Mouse (Mus musculus) liver, embryonic 14.5 days (tissue): ENCODE data around the gene 5730522E02Rik.

Source experiments
- CTCF ChIP-seq: IDR thresholded peaks from 2 replicates; pipeline ENCODE4 v1.5.1; 2016; ENCODE audit warnings: antibody characterized with exemption, low read depth, control low read depth
- EP300 ChIP-seq: IDR thresholded peaks from 2 replicates; pipeline ENCODE4 v1.6.1; 2016; ENCODE audit warnings: antibody characterized with exemption, low read depth

DNA sequence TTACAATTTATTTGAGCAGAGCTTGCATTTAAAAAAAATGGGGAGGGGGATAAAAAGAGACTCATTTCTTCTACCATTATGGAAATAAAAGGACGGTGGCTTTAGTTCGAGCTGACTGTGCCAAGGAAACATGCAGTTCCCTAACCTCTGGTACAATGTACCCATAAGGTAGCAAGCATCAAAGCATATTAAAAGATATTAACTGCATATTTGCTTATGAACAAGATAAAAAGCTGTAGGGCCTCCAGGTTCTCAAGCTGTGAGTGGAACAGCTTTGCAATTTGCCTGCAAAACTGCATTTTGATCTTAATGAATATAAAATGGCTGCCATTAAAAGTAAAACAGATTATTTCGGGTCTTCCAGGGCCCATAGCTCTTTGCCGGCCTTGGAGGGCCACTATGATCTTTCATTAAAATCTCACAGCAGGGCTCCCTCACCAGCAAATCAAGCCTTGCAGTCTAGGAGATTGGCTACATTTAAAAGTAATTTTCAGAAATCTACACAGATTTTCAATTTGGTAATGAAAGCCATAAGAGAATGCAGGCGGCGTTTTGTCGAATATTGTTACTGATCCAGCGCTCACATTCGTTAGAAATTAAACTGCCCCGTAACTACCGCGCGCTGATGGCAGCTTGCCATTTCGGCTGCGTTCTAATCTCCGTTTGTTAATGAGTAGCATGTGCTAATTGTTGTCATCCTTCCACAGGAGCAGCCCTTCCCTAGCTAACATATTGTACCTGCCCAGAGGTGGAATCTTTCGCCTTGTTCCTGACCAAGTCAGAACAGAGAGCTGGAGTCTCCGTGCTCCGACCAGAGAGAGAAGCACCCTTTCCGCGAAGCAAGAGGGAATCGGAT lies 565.6 kb downstream of the 5730522E02Rik start:
- TF ChIP-seq CTCF (no peak), EP300 (no peak)
